Mouse (Mus musculus) cerebellum, postnatal 14 days (tissue): ENCODE measurements at regions not wholly inside any gene's neighbourhood (a gene's known extent, or its start where the extent isn't known, plus 50 kb on each side); places are given as distances from the start of the nearest gene placed in this dataset.

Experiments
- DNase-seq, 2 experiments: peaks; one replicate each; pipeline ENCODE4 v3.0.0; 2021; ENCODE audit warnings: mixed read lengths in 2 of 2

DNA sequence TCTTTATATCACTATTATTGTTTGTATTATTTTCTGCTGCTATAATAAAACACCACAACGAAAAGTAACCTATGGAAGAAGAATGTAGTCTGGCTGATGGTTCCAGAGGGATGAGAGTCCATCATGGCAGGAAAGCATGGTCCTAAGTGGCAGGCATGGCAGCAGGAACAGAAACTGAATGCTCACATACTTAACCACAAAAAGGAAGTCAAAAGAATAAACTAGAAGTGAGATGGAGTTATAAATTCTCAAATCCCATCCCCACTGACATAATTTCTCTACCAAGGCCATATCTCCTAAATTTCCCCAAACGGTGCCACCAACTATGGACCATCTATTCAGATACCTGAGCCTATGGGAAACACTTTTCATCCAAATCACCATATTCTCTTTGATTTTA is 408.7 kb upstream of the Cnksr2 start:
- no peak for DNase-seq

DNA sequence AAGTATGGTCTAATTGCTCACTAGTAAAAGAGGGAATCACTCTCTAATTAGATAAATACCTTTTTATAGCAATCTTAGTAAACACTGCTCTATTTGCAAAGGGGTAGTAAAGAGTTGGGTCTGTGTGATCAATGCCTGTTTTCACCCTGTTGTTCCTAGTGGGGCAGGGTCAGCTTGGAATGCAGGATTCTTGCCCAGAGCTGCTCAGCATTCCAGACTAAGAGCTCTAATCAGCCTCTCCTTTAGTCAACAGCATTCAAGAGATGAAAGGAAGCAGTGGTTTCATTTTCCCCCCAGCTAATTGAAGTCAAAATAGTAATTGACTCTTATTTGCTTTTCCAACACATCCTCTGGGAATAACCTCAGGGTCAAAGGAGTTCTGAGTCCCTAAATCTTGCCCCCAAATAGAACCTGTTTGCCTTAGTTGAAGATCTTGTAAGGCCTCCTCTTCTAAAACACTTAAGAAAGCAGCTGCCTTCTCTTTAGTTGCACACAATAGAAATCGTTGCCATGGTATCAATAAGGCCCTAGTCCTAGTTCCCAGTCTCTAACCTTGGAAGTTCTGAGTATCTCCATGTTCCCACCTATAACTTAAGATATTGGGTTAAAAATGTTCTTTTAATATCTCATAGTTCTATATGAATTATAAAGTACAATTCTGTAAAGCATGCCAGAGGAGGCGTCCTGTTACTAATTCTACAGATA is 380.6 kb upstream of the Cnksr2 start:
- DNase-seq = no peak

DNA sequence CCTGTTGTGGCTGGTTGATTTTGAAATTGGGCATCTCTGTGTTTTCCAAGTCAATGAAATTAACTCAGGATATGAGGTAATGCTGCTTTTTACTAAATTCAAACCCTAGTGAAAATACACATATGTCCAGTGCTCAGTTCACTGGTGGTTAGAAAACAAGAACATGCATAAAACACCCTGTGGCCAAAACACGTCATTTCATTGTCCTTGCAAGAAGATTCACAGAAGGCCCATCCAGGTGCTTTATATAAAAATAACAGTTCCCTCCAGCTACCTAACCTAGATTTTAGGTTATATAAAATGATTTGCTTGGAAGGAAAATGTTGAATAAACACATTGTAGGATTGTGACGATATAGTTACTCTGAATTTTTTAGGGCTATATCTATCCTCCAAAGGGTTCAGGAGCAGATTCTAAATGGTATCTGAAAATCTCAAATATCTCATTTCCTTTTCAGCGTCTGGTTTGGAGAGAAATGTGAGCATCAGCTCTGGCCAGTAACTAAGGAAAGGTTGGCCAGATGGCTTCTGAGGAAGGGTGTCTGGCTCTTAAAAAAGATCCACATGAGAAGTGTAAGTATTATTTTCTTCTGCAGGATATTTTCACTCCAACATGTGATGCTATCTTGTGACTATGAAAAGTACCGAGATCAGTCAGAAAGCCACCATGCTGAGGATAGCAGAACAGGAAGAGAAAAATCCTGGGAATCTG is 351.2 kb upstream of the Cnksr2 start:
- DNase-seq = no peak

DNA sequence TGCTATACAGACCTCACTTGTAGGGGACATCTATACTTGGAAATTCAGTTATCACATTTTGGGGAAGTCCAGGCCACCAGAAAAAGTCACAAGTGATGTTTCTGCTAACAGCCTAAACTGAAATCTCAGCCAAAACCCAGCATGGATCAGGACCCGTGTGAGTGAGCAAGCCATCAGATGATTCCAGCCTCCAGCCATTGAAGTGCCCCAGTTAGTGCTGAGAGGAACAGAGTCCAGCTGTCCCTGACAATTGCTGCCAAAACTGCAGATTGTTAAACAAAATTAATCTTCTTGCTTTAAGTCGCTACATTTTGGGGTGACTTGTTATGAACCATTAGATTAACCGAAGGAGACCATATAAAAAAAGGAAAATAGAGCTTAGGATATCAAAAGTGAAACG is 332.7 kb upstream of the Cnksr2 start:
- DNase-seq = peak; percentile 79 to 84

DNA sequence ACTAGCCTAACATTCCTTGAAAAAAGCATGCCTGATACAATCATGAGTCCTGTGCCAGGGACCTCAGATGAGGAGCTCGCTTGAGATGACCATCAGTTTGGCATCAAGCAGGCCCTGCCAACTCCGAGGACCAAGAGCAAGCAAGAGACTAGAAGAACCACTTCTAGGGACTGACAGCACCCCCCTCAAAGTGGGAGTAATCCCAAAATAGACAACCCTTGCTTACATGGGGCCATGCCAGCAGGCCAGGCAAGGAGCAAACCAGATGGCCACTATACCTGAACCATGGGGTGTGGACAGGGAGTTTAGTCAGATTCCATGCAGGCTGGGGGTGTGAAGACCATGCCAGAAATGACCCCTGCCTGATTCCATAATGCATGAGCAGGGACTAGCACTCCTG is 330.1 kb upstream of the Cnksr2 start:
- peak; percentile 32 to 48 for DNase-seq
